Mouse (Mus musculus) B cell, adult 62 days (primary cell): ENCODE data around the gene Thoc5. TPM values are rescaled to one million over a fixed set of nuclear protein-coding genes. Genes with fewer than 3 reads are reported as not detected.

Experiments
- total RNA-seq: library from RNA; stranded (reverse); gene quantifications from 4 replicates; pipeline ENCODE4 v1.2.4, GENCODE M21; 2023

Gene Thoc5
- 43.2 to 44.2 TPM (median 43.6 TPM) in 4 replicates for total RNA-seq

DNA sequence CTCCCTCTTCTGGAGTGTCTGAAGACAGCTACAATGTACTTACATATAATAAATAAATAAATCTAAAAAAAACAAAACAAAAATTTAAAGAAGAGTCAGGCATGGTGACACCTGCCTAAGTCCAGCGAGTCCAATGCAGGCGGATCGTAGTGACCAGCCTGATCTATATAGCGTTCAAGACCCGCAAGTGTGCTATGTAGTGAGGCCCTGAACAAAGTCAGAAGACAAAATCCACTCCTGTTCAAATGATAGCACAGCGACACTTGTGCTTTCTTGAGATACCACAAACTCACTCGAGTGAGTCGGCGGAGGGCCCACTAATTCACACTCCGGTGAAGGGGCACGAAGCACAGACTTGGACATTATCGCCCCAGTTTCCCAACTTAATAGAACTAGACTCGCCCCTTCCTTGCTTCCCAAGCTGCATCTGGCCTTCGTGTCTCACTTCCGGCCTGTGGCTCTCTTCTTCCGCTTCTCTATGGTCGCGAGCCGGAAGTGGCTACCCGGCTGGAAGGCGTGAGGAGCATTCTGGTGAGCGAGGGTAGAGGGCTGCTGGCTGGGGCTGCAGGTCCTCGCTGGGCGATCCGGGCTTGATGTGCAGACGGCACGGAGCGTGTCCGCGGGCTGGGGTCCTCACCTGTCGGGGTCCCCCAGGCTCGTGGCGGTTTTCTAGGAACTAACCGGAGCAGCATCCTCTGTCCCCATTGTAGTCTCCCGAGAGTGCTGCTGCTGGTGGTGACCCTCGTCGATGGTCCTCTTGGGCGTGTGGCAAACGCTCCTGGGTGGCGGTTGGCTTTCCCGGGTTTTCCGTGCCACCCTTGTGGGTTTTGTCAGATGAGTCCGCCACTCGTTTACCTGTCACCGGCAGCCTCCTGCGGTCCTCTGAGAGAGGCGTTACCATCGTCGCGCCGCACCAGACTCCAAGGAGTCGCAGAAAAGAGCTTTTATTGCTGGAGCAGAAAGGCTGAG, at the start of gene Thoc5:
TSS of gene Thoc5 (plus strand) at position 473 of the 969 bp plus-strand sequence.

DNA sequence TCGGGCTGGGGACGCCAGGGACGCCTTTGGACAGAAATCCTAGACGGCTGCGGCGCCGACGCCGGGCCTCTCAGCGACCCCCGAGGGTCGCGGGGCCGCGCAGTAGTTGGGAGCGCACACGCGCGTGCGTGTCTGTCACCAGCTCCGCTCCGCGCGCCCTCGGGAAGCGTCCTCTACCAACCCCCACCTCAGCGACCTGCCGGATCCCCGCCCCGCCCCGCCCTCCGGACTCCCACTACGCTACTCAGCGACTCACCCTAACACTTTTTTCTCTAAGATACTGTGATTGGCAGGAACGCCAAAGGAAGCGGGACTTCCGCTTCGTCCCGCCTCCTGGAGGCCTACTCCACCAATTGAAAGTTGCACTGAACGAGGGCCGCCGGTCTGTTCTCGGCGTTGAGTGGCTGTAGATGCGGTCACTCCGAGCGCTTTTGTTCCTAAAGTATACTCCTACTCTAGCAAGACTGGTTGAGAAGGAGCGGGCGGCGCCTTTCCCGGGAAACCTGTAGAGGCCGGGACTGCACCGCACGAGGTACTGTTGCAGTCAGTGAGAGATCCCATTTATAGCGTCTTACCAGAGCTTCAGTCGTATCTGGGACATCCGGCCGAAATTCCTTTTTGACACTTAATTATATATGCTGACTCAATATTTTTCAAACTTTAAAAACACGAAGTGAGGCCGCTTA, 45.7 kb upstream of the Thoc5 start, which contains the start of gene Nf2:
TSS of gene Nf2 (minus strand) at position 279 of the 686 bp plus-strand sequence.

DNA sequence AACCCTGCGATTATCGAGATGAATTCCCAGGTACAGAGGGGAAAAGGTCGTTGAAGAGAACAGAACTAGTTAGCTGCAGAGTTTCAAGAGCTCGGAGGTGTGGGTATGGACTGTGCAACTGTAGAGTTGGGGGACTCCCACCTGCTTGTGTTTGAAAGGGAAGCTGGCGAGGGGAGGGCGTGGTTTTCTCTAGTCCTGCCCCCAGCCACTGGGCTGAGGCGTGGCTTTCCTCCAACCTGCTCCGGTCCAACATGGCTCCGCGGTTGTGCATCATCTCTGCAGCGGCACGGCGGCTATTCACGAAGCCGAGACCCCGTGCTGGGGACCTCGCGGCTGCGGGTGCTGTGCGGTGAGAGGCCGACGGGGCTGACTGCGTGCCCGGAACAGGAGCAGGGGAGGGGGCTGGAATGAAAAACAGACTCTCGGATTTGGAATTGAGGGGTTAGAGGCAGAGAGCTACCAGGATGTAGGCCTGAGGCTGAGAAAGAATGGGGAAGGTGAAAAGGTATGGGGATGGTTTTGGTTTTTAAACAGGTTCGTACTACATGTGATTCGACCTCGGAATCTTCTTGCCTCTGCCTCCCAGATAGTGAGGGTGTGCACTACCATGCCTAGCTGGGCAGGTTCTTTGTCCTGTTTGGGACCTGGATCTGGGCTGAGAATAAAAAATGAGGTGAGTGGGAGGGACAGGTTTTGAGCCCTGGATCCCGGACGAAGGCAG, 21.2 kb upstream of the Thoc5 start, which contains the start of gene Nipsnap1:
TSS of gene Nipsnap1 (plus strand) at position 197 of the 721 bp plus-strand sequence.

DNA sequence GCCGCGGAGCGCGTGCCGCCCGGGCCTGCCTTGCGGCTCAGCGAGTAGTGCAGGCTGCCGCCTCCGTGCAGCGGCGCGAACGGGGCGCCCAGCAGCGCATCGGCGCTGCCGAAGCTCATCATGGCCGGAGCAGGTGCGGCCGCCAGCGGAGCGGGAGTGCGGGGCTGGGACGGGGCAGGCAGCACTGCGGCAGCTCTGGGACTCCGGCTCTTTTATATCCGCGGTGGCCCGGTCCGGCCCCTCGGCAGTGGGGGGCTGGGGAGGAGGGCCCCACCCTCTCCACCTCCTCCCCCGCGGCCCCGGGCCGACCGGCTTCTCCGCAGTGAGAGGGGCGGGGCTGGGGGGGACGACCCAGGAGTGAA, 52.7 kb downstream of the Thoc5 start, which contains the start of gene Nefh:
TSS of gene Nefh (minus strand) at position 252 of the 362 bp plus-strand sequence.

Other genes with a start within 250 kb of the Thoc5 start
- 103 to 124 TPM (median 115 TPM) in 4 replicates for gene Uqcr10, start 191.0 kb upstream of the Thoc5 start, total RNA-seq
- gene Zmat5, start 190.6 kb upstream of the Thoc5 start, total RNA-seq: 21.7 to 34.1 TPM (median 29.0 TPM) in 4 replicates
- gene Cabp7, start 148.5 kb upstream of the Thoc5 start, total RNA-seq: 0.34 TPM in 1 of 4 replicates, not detected in the others
- gene Nf2, start 45.8 kb upstream of the Thoc5 start, total RNA-seq: 41.2 to 48.0 TPM (median 47.5 TPM) in 4 replicates
- 19.4 to 24.0 TPM (median 19.8 TPM) in 4 replicates for gene Nipsnap1, start 21.4 kb upstream of the Thoc5 start, total RNA-seq
- 0.29 to 0.44 TPM (median 0.42 TPM) in 3 of 4 replicates, not detected in the other for gene Nefh, start 52.7 kb downstream of the Thoc5 start, total RNA-seq
- 95.3 to 116 TPM (median 110 TPM) in 4 replicates for gene Ap1b1, start 91.5 kb downstream of the Thoc5 start, total RNA-seq
- gene Rasl10a, start 162.8 kb downstream of the Thoc5 start, total RNA-seq: 4.3 to 5.8 TPM (median 5.6 TPM) in 4 replicates
- 1.8 to 2.6 TPM (median 2.2 TPM) in 4 replicates for gene Gas2l1, start 170.0 kb downstream of the Thoc5 start, total RNA-seq
- 4.4 to 9.9 TPM (median 5.7 TPM) in 4 replicates for gene Rhbdd3, start 203.6 kb downstream of the Thoc5 start, total RNA-seq
- gene Ewsr1, start 203.9 kb downstream of the Thoc5 start, total RNA-seq: 627 to 664 TPM (median 642 TPM) in 4 replicates